Mouse (Mus musculus): ENCODE results near the gene Irx6.

Irx6 gene

DNA sequence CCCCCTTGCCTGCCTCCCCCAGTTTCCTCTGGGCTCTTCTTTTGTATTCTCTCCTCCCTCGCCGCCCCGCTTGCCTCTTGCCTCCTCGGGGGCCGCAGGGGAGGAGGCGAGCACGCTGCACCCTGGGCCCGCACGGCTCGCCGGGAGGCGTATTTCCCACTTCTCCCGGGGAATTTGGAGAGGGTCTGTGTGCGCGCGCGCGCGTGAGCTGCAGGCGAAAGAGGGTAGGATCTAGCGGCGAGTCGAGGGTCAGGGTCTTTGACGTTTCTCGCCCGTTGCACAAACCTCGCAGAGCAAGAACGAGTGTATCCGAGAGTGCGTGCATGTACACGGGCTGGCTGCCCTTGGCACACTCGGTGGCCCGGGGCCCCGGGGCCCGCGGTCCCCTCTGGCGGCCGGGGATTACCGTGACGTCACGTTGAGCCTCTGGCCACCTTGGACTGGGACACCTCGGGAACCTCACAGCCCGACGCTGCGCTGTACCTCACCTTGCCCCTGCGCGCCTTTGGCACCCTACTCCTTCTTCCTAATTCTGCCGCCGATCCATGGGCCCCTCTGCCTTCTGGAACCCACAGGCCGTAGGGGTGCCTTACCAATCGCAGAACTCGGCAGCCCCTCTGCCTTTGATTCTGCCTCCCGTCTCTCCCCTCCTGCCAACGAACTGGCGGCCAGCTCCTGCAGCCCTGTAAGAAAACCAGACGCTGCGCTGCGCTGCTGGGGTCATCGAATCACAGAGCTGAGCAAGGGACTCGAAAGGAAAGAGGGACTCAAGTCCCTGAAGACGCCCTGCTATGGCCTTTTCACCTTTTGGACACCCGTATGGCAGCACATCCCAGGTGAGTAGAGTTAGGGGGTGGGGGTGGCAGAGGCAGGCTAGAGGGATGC lies at the start of gene Irx6:
Gene Irx6 (plus strand): TSS at position 45 of the 885 bp plus-strand sequence.
- DNase-seq (ENCODE audit: low spot score): no peak

DNA sequence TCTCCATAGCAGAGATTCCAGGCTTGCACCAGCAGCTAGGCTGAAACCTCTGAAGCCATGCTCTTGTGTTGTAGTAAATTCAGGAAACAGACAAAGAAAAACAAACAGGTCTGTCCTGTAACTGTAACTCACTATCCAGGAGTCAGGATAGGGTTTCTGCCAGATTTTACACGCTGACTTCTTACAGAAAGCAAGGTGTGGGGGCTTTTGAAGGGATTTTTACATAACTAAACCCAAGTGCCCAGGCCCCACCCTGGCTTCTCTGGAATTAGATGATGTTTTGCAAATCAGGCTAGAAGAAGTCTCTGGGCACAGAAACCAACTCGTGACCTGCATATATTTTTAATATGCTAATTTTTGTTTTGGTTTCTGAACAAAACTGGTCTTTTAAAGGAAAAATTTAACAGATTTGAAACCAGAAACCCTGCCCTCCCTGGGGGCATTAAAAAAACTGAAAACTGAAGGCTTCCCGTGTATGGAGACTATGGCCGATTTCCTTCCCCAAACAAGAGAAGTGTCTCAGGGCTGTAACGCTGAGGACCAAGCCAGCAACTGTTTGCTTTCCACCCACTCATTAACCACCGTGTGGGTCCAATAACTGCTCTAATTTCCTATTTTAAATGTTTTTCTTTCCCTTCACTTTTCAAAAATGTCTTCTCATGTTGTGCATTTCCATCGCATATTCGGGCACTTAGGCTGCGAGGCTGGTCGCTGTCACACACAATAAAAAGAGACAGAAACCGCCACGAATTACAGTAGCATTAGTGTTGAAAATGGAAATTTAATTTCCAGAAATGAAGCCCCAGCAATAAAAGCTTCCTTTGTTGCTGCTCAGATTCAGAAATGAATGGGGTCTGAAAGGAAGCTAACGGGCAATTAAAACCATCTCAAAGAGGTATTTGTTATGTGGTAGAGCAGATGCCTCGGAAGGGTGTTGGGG lies 45.1 kb upstream of the Irx6 start:
- no peak for DNase-seq (ENCODE audit: low spot score)

DNA sequence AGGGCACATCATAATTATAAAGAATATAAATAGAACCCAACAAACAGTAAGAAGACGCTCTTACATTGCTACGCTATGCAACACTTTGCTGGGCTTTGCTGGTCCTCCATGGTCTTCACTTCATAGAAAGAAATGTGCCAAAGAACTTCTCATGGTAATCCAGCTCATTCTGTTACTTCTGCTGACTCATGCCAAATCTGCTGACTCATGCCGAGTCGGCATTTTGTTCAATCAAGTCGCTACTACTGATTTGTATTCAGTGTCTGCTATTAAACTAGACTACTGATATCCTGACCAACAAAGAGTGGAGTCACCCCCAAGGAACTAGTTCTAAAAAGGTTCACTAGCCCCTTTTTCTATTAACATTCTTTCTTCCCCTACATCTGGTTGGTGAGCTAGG lies 40.9 kb upstream of the Irx6 start:
- DNase-seq (ENCODE audit: low spot score): no peak

DNA sequence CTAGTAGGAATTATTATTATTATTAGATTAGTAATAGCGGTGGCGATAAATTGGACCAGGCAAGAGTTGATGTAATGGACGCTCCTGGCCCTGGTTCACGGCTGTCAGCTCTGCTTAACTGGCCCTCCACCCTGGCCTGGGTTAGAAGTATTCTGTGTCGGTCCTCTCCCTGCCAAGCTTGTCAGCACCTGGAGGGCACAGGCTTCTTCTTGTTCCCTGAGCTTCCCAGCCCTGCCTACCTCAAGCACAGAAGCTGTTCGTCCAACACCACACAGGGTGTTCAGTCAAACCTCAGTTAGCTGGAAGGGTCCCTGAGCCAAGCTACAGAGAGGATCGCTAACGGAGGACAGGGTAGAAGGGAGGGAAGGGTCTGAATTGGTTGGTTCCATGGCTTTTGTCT lies 33.3 kb upstream of the Irx6 start:
- no peak for DNase-seq (ENCODE audit: low spot score)

DNA sequence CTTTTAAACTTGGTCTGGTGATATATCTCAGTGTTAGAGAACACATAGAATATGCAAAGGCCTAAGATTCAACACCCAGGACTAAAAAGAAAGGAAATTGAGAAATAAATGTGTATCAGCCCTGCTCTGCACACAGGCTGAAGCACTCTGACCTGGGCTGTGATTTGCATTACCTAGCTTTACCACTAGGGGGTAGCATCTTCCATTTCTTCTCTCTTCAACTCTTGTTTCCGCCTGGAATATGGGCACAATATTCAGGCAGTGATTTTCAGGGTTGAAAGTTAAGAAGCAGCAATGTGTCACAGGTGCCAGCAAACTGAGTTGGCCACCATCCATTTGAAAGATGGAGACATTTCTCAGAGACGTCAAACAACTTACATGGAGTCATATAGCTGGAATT lies 27.5 kb upstream of the Irx6 start:
- no peak for DNase-seq (ENCODE audit: low spot score)

DNA sequence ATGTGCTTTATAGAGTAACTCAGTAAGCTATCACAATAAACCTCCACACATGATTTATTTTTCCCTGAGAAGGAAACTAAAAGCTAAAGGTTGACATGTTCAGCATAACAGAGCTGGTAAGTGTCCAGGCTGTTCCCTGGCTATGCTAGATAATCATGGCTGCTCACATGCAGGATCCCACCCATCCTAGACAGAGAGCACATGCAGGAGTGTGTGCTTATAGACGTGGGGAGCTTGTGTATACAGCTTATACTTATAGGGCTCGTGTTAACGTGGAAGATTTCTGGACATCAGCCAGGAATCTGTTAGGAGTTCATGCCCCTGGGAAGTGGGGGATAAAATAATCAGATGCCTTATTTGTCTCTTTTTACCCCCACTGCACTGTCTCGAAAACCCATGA lies 9.9 kb upstream of the Irx6 start:
- no peak for DNase-seq (ENCODE audit: low spot score)

DNA sequence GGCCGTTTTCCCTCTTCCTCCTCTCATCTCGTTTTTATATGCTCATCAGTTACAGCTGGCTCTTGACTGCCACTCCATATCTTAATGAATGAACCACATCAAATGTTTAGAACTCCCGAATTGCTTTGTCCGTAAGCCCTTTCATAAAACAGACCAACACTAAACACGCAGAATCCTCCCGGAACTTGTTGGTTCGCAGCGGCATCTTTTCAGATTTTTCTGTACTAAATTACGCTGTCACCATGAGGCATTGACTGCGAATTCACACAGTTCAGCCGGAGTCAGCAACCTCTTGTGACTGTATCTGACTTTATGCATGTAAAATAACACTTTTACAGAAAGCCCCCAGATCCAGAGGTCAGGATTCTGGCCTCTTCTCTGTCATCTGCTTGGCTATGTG lies 3.9 kb upstream of the Irx6 start:
- no peak for DNase-seq (ENCODE audit: low spot score)

DNA sequence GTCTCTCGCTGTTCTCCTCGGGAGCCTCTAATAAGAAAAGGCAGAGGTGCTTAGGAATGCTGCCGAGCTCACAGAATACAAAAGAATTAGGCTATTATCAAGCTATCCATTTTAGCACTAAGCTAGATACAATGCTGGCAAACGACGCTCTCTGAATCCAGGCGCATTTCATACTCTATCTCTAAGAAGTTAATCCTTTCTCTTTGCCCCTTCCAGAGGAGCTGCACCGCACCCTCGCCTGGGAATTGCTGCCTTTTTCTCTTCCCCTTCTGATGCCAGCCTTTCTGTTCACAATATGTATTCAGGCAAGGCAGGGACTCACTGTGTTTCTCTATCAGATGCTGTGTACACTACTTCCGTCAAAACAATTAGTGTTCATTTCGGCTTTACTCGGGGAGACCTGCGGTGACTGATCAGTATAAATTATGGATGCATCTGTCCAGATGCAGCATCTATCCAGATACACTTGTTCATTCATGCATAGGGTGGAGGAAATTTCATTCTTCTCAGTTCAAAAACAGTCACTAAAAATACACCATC lies 3.4 kb upstream of the Irx6 start:
- no peak for DNase-seq (ENCODE audit: low spot score)

DNA sequence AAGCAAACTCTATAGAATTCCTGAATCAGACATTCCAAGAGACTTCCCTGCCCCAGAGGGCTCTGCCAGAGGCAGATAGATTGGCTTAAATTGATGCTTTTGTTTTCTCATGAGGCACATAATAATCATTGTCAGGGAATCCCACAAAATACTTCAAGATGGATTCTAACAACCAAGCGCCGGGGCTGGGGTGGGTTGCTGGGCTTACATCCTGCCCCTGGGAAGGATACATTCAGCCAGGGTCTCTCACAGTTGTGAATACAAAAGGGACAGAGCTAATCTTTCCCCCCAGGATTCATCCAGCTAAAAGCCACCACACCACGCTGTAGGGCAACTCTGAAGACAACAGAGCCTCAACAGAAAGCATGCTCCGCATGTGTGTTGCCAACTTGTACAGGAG lies 2.2 kb upstream of the Irx6 start:
- DNase-seq (ENCODE audit: low spot score): no peak

DNA sequence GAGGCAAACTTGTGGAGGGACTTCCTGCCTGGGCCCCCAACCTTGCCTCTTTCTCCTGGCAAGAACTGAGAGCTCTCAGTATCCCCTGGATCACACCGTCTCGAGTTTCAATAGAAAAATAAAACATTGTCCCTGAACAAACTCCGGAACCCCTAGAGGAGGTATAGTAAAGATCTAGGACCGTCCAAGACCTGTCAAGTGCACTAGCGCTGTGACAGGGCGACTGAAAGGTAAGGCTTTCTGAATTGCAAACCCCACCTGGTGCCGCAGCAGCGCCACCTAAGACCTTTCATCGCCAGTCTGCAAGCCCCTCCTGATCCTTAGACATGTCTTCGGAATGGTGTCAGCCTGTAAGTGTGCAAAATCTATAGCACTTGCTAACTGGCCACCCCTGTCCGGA lies 987 bp upstream of the Irx6 start:
- DNase-seq (ENCODE audit: low spot score): no peak

DNA sequence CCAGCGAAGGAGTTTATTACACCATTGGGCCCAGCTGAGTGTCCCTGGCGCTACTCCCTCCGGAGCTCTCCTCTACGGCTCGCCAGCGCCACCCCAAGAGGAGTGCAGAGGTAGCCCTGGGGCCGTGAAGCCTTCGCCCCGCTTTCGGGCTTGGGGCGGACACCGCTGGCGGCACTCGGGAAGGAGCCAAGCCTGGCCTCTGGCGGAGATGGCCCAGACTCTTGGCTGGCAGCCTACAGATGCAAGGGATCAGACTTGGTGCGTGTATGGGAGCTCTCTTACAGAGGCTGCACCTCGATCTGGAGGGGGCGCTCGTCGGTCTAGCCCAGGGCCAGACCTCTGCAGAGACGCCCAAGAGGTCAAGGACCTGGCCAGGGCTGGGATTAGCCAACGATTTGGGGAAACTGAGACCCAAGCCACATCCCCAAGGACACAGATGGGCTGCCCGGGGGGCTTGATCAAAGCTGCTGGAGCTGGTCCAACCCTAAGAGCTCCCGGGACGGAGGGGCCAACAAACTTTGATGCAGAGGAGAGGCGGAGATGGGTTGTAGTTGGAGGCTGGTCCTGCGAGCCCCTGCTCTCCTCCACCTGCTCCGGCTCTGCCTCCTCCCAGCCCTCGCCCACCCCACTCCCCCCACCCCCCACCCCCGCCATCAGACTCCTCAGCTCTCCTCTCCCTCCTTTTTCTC lies 389 bp upstream of the Irx6 start:
- no peak for DNase-seq (ENCODE audit: low spot score)

DNA sequence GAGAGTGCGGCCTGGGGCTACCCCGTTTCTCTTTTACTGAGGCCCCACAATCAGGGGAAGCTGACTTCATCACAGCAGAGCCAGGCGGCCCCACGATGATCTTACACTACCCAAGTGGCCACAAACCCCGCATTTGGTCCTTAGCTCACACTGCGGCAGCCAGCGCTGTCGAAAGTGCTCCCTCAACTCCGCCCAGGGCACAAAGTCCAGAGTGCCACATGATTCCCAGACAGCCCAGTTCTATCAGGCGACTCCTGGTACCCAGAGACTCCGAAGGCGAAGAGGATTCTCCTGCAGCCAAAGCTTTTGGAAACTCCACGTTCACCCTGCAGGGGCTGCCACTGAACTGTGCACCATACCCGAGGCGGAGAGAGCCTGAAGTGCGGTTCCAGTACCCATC lies 4.3 kb downstream of the Irx6 start:
- DNase-seq (ENCODE audit: low spot score): no peak

DNA sequence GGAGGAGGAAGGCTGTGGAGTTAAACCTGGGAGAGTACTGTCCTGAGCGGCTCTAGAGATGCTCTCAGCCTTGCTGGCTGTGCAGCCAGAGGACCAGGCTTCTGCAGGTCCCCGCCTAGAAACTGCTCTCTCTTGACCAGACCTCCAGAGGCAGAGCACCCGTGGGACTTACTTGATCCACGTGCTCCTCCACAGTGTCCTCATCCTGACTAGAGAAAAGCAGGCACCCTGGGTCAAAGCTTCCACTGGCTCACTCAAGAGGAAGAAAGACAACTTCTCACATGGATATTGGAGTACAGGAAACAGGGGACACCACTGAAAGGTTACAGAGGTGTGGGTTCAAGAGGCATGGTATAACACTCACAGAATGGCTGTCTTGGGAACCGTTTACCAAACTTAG lies 23.3 kb downstream of the Irx6 start:
- DNase-seq (ENCODE audit: low spot score): no peak

DNA sequence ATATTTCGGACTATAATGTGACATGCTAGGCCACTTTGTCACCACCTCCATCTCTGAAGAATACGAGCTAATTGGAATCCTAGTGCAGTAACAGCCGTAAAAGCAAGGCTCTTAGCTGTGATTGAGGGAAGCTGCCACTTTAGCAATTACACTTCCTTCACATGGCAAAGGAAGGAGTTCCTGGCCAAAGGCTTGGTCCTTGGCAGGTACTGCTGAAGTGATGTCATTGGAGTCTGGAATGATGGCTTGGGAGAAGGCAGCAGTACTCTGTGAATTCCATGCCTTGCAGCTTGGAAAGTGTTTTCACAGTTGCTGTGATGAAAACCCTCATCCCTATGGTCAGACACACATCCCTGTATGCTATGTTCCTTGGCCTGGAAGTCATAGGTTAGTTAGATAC lies 24.3 kb downstream of the Irx6 start:
- no peak for DNase-seq (ENCODE audit: low spot score)

DNA sequence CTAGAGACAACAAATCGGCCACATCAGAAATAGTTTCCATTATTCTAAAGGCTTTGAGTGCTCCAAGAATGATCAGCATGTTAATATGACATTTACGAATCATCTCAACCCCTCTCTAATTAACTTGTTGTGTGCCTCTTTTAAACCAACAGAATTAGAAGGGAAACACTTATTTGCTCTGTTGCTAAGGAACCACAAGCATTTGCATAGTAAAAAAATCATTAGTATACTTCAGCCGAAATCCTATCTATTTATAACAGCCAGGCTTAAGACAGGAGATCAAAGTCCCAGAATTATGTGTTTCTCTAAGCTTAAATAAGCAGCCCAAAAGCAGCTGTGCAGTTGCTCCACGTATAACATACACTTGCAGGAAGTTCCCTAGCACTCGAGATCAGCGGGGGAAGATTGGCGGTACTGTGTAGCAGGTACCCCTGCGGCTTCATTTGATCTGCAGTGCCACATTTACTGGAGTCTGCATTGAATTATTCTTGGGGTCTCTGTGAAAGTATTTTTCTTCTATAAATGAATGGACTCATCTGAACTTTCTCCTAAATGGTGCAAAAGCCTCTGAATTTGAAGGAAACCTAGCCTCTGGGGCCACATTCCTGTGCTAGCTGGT lies 25.9 kb downstream of the Irx6 start:
- DNase-seq (ENCODE audit: low spot score): no peak

DNA sequence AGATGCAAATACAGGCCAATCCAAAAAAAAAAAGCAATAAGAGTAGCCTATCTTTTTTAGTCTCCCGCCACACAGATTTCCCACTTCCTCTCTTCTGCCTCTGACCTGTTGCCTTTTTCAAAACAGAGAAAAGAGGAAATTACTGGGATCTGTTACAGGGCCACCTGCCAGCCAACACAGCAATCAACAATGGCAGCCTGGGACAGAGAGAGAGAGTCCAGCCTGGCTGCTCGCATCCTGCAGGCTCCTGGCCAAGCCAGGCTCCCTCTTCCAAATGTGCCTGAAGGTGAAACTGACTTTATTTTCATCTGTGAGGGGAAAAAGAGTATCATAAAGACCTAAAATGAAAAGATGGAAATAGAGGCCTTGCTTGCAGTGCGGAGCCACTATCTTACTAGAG lies 29.3 kb downstream of the Irx6 start:
- DNase-seq (ENCODE audit: low spot score): no peak

DNA sequence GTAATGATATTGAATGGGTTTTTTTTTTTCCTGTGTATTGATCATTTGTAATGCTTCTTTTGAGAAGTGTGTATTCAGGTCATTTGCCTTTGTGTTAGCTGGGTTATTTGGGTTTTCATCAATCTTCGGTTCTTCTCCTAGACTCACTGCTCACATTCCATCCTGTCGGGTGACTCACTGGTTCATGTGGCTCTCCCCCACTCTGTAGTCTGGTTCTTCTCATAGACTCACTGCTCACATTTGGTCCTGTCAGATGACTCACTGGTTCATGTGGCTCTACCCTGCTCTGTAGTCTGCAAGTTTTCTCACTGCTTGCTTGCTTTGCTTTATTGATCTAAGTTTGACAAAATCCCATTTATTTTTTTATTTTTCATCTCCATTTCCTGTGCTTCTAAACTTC lies 32.2 kb downstream of the Irx6 start:
- no peak for DNase-seq (ENCODE audit: low spot score)

DNA sequence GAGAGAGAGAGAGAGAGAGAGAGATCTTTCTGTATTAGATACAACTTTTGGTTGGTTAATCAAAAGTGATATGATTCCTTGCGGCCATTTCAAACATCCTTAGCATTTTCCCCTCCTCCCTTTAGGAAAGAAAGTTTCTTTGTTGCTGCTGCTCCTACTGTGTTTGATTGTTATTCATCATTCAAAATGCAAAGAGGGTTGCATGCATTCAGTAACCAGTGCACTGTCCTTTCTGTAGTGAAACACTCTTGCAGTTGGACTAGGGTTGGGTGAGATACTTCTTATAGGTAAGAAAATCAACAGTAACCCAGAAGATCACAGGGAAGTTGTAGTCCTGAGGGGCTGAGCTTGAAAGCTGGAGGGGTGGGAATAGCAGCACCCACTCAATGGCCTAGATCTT lies 39.2 kb downstream of the Irx6 start:
- DNase-seq (ENCODE audit: low spot score): no peak

DNA sequence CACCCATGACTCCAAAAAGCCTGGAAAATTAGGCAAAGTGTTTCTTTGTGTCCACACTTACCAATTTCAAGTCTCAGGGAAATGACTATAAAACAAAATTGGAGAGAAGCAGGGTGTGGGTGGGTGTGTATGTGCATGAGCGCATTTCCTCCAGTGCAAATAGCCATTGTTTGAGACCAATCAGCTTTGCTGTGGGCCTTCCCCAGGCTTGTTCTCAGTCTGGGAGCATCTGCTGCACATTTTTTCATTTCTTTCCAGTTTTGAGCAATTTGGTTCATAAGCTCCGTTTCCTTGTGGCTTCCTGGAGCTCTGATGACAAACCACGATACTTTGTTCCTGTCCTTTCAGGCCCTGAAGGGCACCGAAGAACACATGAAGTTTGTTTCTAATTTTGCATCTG lies 43.3 kb downstream of the Irx6 start:
- DNase-seq (ENCODE audit: low spot score): no peak

DNA sequence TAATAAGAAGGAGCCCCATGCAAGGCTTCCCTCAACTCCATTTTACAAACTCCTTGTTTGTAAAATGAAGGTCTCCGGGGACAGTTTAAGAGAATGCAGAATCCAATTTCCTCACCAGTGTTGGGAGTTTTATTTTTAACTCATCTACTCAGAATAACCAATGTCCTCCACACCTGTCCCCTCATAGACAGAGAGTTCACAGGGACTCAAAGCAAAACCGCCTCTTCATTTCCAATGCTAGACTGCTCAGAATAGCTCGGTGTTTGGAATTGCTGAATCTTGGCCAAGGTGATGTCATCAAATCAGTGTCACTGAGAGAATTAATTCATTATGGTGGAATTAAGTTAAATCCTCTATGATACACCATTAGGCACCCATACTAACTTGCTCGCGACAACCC lies 44.0 kb downstream of the Irx6 start:
- DNase-seq (ENCODE audit: low spot score): no peak

DNA sequence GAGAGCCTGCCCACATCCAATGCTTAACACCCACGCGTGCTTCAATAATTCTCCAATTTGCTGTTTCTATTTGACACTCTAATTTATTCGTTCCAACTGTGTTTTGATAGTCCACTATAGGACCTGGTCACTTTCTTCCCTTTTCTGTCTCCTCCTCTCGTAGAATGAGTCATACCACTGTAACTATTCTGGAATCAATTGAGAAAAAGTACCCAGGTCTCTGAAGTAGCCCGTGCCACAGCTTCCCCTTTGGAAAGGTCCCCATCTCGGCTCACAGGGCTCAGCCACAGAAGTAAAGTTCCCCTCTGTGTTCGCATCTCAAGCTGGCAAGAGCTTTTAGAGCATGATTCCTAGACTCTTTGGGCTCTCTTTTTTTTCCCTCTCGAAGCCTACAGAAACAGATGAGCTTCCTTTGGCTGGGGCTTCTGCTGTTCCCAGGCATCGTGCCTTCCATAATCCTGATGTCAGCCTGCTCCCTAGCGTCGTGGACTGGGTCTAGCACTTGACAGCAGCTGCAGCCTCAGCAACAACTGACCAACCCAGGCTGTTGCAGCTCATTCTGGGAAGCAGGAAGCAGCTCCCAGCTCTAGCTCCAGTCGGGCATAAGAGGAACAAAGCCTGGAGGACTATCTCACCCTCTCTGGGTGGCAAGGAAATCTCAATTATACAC lies 47.3 kb downstream of the Irx6 start:
- DNase-seq (ENCODE audit: low spot score): no peak

All from T-cell, adult 2 months (primary cell).